Mouse (Mus musculus): ENCODE measurements around the gene Dcun1d2. TPM values are rescaled to one million over a fixed set of nuclear protein-coding genes. Genes with fewer than 3 reads are reported as not detected.

The Dcun1d2 gene
- polyA plus RNA-seq (2017; shearing (Covaris generic)) = 10 to 100 TPM; 21.5 to 34.7 TPM

GRCm38 (mm10) chr8:13287692-13288623 lies at the start of gene Dcun1d2, which contains the start of gene Tmco3:
TSS of gene Dcun1d2 (minus strand) at chr8:13288131.
TSS of gene Tmco3 (plus strand) at chr8:13288190.

GRCm38 (mm10) chr8:13254019-13254418 lies 33.9 kb downstream of the Dcun1d2 start, which contains the start of gene Adprhl1:
TSS of gene Adprhl1 (minus strand) at chr8:13254162.

Other genes starting within 250 kb of the Dcun1d2 start
- gene Proz, start 227.2 kb downstream of the Dcun1d2 start, polyA plus RNA-seq (2017; shearing (Covaris generic)) = 1 to 10 TPM; 1.1 to 2.6 TPM
- 10 to 100 TPM; 34.3 to 36.7 TPM for gene Pcid2, start 182.7 kb downstream of the Dcun1d2 start, polyA plus RNA-seq (2017; shearing (Covaris generic))
- gene Cul4a, start 182.5 kb downstream of the Dcun1d2 start, polyA plus RNA-seq (2017; shearing (Covaris generic)) = 10 to 100 TPM; 27.2 to 33.4 TPM
- 100 to 1,000 TPM; 181 to 217 TPM for gene Lamp1, start 129.0 kb downstream of the Dcun1d2 start, polyA plus RNA-seq (2017; shearing (Covaris generic))
- 1 to 10 TPM; 1.4 to 2.8 TPM for gene Grtp1, start 87.5 kb downstream of the Dcun1d2 start, polyA plus RNA-seq (2017; shearing (Covaris generic))
- gene Adprhl1, start 34.0 kb downstream of the Dcun1d2 start, polyA plus RNA-seq (2017; shearing (Covaris generic)) = 1 to 10 TPM in 1 of 2 experiments, under 1 TPM in 1; 0.31 to 1.6 TPM
- 10 to 100 TPM; 28.4 to 29.9 TPM for gene Tmco3, start 59 bp upstream of the Dcun1d2 start, polyA plus RNA-seq (2017; shearing (Covaris generic))
- gene Tfdp1, start 50.6 kb upstream of the Dcun1d2 start, polyA plus RNA-seq (2017; shearing (Covaris generic)) = 100 to 1,000 TPM in 1 of 2 experiments, 10 to 100 TPM in 1; 94.0 to 103 TPM
- not detected for gene Atp4b, start 108.7 kb upstream of the Dcun1d2 start, polyA plus RNA-seq (2017; shearing (Covaris generic))
- gene Grk1, start 117.0 kb upstream of the Dcun1d2 start, polyA plus RNA-seq (2017; shearing (Covaris generic)) = under 1 TPM in 1 of 2 experiments, not detected in 1; 0.10 TPM
- gene Tmem255b, start 147.1 kb upstream of the Dcun1d2 start, polyA plus RNA-seq (2017; shearing (Covaris generic)) = not detected
- gene Gas6, start 206.4 kb upstream of the Dcun1d2 start, polyA plus RNA-seq (2017; shearing (Covaris generic)) = under 1 TPM; 0.14 to 0.43 TPM

All from activated CD4-positive, CD25-positive, alpha-beta regulatory T cell (primary cell).